ENCODE assay signal across 8 mouse cellular contexts in genomic region chr5:38259455-38260106, GRCm38 (mm10). TPM values are rescaled to one million over a fixed set of nuclear protein-coding genes. Genes with fewer than 3 reads are reported as not detected.
DNase-seq lines count a peak whose midpoint lies in the region; ATAC-seq and TF ChIP-seq lines count a peak whose summit lies in the region.

No protein-coding gene starts in this region.

- H3K9ac ChIP-seq in heart, embryonic 11.5 days (ENCODE audit: low read depth, low read length): peak overlapping the region; percentile 92
- peak overlapping the region; percentile 91 for H3K9ac ChIP-seq in CH12.LX (ENCODE audit: insufficient read depth, low read depth)
- peak overlapping the region; percentile 76 for H3K9ac ChIP-seq in forebrain, embryonic 14.5 days (ENCODE audit: low read length)
- H3K9ac ChIP-seq in liver, embryonic 16.5 days (ENCODE audit: low read depth, low read length): peak overlapping the region; percentile 82

- 0 out of 2 replicates have a peak, but pooled peaks cover 4% of the 10 kb centered on the region for H3K4me1 ChIP-seq in heart, embryonic 11.5 days (ENCODE audit: control insufficient read depth, insufficient read depth, low read length)
- peaks cover 12 to 40% of the 10 kb centered on the region in 2 experiments for H3K4me1 ChIP-seq in CH12.LX (ENCODE audit: control insufficient read depth in 1 of 2, insufficient read depth in 2 of 2)
- H3K4me1 ChIP-seq in forebrain, embryonic 14.5 days (ENCODE audit: control insufficient read depth, insufficient read depth, low read length): peaks cover 7% of the 10 kb centered on the region
- H3K4me1 ChIP-seq in liver, embryonic 16.5 days (ENCODE audit: control insufficient read depth, low read depth, low read length): peaks cover 4% of the 10 kb centered on the region

- TF ChIP-seq RAD21 in CH12.LX (IDR thresholded peaks at IDR 0.05; ENCODE audit: low read depth, low read length): no peak

- H3K4me3 ChIP-seq in heart, embryonic 11.5 days (ENCODE audit: low read depth, low read length): peak overlapping the region; percentile 87
- H3K4me3 ChIP-seq in CH12.LX (replicated peaks in 1 of 3; ENCODE audit: low read depth in 2 of 3, low read length in 2 of 3, poor library complexity in 1 of 3): peak overlapping the region; percentile 73 to 99 (median 75)
- peak overlapping the region; percentile 64 for H3K4me3 ChIP-seq in forebrain, embryonic 14.5 days (ENCODE audit: low read depth, low read length)
- peak overlapping the region; percentile 91 for H3K4me3 ChIP-seq in liver, embryonic 16.5 days (ENCODE audit: low read depth, low read length)

- peak overlapping the region; percentile 79 for H3K4me2 ChIP-seq in heart, embryonic 11.5 days
- H3K4me2 ChIP-seq in CH12.LX (ENCODE audit: insufficient read depth, low read depth, poor library complexity, severe bottlenecking): peak overlapping the region; percentile 69; the same call in 1 of the 2 replicates
- peak overlapping the region; percentile 57 for H3K4me2 ChIP-seq in forebrain, embryonic 14.5 days (ENCODE audit: low read length)
- H3K4me2 ChIP-seq in liver, embryonic 16.5 days (ENCODE audit: low read depth, low read length): peak overlapping the region; percentile 87

- ATAC-seq in heart, embryonic 11.5 days (replicated peaks; ENCODE audit: insufficient number of reproducible peaks, low FRiP score, low TSS enrichment): no peak
- ATAC-seq in forebrain, embryonic 14.5 days: peak; percentile 1; the same call in 1 of the 2 replicates
- no peak for ATAC-seq in liver, embryonic 16.5 days (ENCODE audit: low read depth)

- 39% methylated on average over 9 of the region's 9 CpGs for WGBS in heart, embryonic 11.5 days (ENCODE audit: insufficient replicate concordance)
- WGBS in forebrain, embryonic 14.5 days: 48% methylated on average over 9 of the region's 9 CpGs
- WGBS in liver, embryonic 16.5 days (ENCODE audit: insufficient replicate concordance): 31% methylated on average over 9 of the region's 9 CpGs

- TF ChIP-seq CTCF in CH12.LX (conservative IDR thresholded peaks at IDR 0.05 in 1 of 2, IDR thresholded peaks at IDR 0.05 in 1 of 2; ENCODE audit: low read depth in 2 of 2, low read length in 2 of 2): no peak

- H3K27me3 ChIP-seq in heart, embryonic 11.5 days (ENCODE audit: control insufficient read depth, insufficient read depth, low read length): 0 out of 2 replicates have a peak, but pooled peaks cover 2% of the 10 kb centered on the region
- no peaks in the 10 kb centered on the region for H3K27me3 ChIP-seq in CH12.LX (replicated peaks)
- no peaks in the 10 kb centered on the region for H3K27me3 ChIP-seq in forebrain, embryonic 14.5 days (replicated peaks; ENCODE audit: control insufficient read depth, insufficient read depth, low read length)
- no peaks in the 10 kb centered on the region for H3K27me3 ChIP-seq in liver, embryonic 16.5 days (ENCODE audit: control insufficient read depth, insufficient read depth, low read depth, low read length)

- TF ChIP-seq POLR2A in CH12.LX (IDR thresholded peaks at IDR 0.05; ENCODE audit: low read depth, low read length): no peak

- no peak for TF ChIP-seq EP300 in CH12.LX (IDR thresholded peaks at IDR 0.05; ENCODE audit: low read length)

- peaks cover 9% of the 10 kb centered on the region; the same call in 1 of the 2 replicates for H3K36me3 ChIP-seq in heart, embryonic 11.5 days (ENCODE audit: control insufficient read depth, insufficient read depth, low read length)
- H3K36me3 ChIP-seq in CH12.LX (replicated peaks in 1 of 2; ENCODE audit: control insufficient read depth in 1 of 2, insufficient read depth in 1 of 2, low read length in 1 of 2): peaks cover 22 to 29% of the 10 kb centered on the region in 2 experiments
- H3K36me3 ChIP-seq in forebrain, embryonic 14.5 days (ENCODE audit: control insufficient read depth, insufficient read depth, low read length): peaks cover 27% of the 10 kb centered on the region
- H3K36me3 ChIP-seq in liver, embryonic 16.5 days (ENCODE audit: control insufficient read depth, insufficient read depth): peaks cover 16% of the 10 kb centered on the region

- no peak for DNase-seq in heart, adult 9 months (ENCODE audit: low spot score in 2 of 2)
- no peak for DNase-seq in CH12.LX (ENCODE audit: extremely low read depth)
- DNase-seq in forebrain, embryonic 14.5 days (ENCODE audit: low spot score): no peak
- DNase-seq in embryo, embryonic 10 days (ENCODE audit: low spot score): no peak
- DNase-seq in right cerebral cortex, postnatal 25 days: no peak
- no peak for DNase-seq in left cerebral cortex, adult 8-10 months (ENCODE audit: low spot score in 2 of 2)

- dilution Hi-C loops in CH12.LX (cut with MboI; ENCODE audit: extremely low pct_ligation_motif_present, extremely low pct_unique_long_range_greater_than_20kb, low sequenced_read_pairs): no loop called here

- H3K9me3 ChIP-seq in heart, embryonic 11.5 days (replicated peaks; ENCODE audit: control insufficient read depth, low read length): no peaks in the 10 kb centered on the region
- H3K9me3 ChIP-seq in CH12.LX (replicated peaks; ENCODE audit: low read length): peaks cover 6% of the 10 kb centered on the region
- H3K9me3 ChIP-seq in forebrain, embryonic 14.5 days (replicated peaks; ENCODE audit: control insufficient read depth, low read length): no peaks in the 10 kb centered on the region
- no peaks in the 10 kb centered on the region for H3K9me3 ChIP-seq in liver, embryonic 16.5 days (replicated peaks; ENCODE audit: control insufficient read depth, low read length)

- peak overlapping the region; percentile 91 for H3K27ac ChIP-seq in heart, embryonic 11.5 days (ENCODE audit: low read depth, low read length)
- H3K27ac ChIP-seq in CH12.LX (ENCODE audit: insufficient read depth, low read depth): peak overlapping the region; percentile 13; the same call in 1 of the 2 replicates
- peak overlapping the region; percentile 53; the same call in 1 of the 2 replicates for H3K27ac ChIP-seq in forebrain, embryonic 14.5 days (ENCODE audit: low read depth, low read length)
- peak overlapping the region; percentile 76 for H3K27ac ChIP-seq in liver, embryonic 16.5 days (ENCODE audit: low read length)

- in situ Hi-C loops in CH12.LX (cut with MboI; ENCODE audit: low pct_ligation_motif_present, low pct_unique_long_range_greater_than_20kb, low sequenced_read_pairs): no loop called here

- peaks cover 18% of the 10 kb centered on the region for H3K79me2 ChIP-seq in CH12.LX (replicated peaks; ENCODE audit: control insufficient read depth, extremely low read depth, insufficient read depth, poor library complexity, severe bottlenecking)

TF ChIP-seq in CH12.LX, 34 proteins besides CTCF, POLR2A, EP300 and RAD21 (continues in another document):
- TF ChIP-seq JUND (conservative IDR thresholded peaks at IDR 0.05; ENCODE audit: low read depth, low read length) (no peak), TCF12 (IDR thresholded peaks at IDR 0.05; ENCODE audit: low read depth, low read length) (no peak), ZNF384 (IDR thresholded peaks at IDR 0.05; ENCODE audit: low read depth, low read length) (no peak), MXI1 (IDR thresholded peaks at IDR 0.05; ENCODE audit: low read depth, low read length) (peak; percentile 9; the same call in 1 of the 2 replicates)

RNA-seq across cellular contexts. Expression of gene Tmem128, which starts 0.4 kb away (rescaled TPM):
- 50.7 and 51.3 TPM in 2 replicates for polyA plus RNA-seq in heart, embryonic 11.5 days (2014; fragmentation: Nextera tagmentation; extraction: Ambion mirVana)
- total RNA-seq in CH12.LX (2012; rRNA removed) (64.1 and 65.1 TPM in 2 replicates), CH12.LX (2014; rRNA removed) (109 and 113 TPM in 2 replicates)
- 40.4 and 43.5 TPM in 2 replicates for polyA plus RNA-seq in CH12.LX (2012; ENCODE audit: insufficient read length, low read depth)
- 108 and 109 TPM in 2 replicates for polyA plus RNA-seq in forebrain, embryonic 14.5 days (2014; fragmentation: Nextera tagmentation; extraction: Ambion mirVana)
- polyA plus RNA-seq in liver, embryonic 16.5 days (2015; fragmentation: Nextera tagmentation; extraction: Ambion mirVana): 35.4 and 41.3 TPM in 2 replicates
- total RNA-seq in left cerebral cortex, adult 8-10 months (2022): 10 to 100 TPM; 29.3 to 31.0 (median 29.8) TPM

RNA-seq across cellular contexts. Expression of gene Otop1, which starts 16.2 kb away (rescaled TPM):
- not detected in 2 replicates for polyA plus RNA-seq in heart, embryonic 11.5 days (2014; fragmentation: Nextera tagmentation; extraction: Ambion mirVana)
- not detected in 2 replicates for total RNA-seq in CH12.LX (2012; rRNA removed)
- total RNA-seq in CH12.LX (2014; rRNA removed): not detected in 2 replicates
- not detected in 2 replicates for polyA plus RNA-seq in CH12.LX (2012; ENCODE audit: insufficient read length, low read depth)
- polyA plus RNA-seq in forebrain, embryonic 14.5 days (2014; fragmentation: Nextera tagmentation; extraction: Ambion mirVana): not detected in 2 replicates
- polyA plus RNA-seq in liver, embryonic 16.5 days (2015; fragmentation: Nextera tagmentation; extraction: Ambion mirVana): not detected in 2 replicates
- total RNA-seq in left cerebral cortex, adult 8-10 months (2022): not detected

RNA-seq across cellular contexts. Expression of gene Lyar, which starts 39.3 kb away (rescaled TPM):
- 54.4 and 65.1 TPM in 2 replicates for polyA plus RNA-seq in heart, embryonic 11.5 days (2014; fragmentation: Nextera tagmentation; extraction: Ambion mirVana)
- total RNA-seq in CH12.LX (2012; rRNA removed) (134 and 169 TPM in 2 replicates), CH12.LX (2014; rRNA removed) (182 and 195 TPM in 2 replicates)
- polyA plus RNA-seq in CH12.LX (2012; ENCODE audit: insufficient read length, low read depth): 314 and 382 TPM in 2 replicates
- polyA plus RNA-seq in forebrain, embryonic 14.5 days (2014; fragmentation: Nextera tagmentation; extraction: Ambion mirVana): 42.9 and 48.3 TPM in 2 replicates
- polyA plus RNA-seq in liver, embryonic 16.5 days (2015; fragmentation: Nextera tagmentation; extraction: Ambion mirVana): 35.2 and 39.8 TPM in 2 replicates
- total RNA-seq in left cerebral cortex, adult 8-10 months (2022): 10 to 100 TPM in 3 of 4 experiments, 1 to 10 TPM in 1; 8.1 to 15.0 (median 11.0) TPM

RNA-seq across cellular contexts. Expression of gene Zbtb49, which starts 39.3 kb away (rescaled TPM):
- polyA plus RNA-seq in heart, embryonic 11.5 days (2014; fragmentation: Nextera tagmentation; extraction: Ambion mirVana): 6.7 and 7.3 TPM in 2 replicates
- total RNA-seq in CH12.LX (2012; rRNA removed) (8.2 and 9.1 TPM in 2 replicates), CH12.LX (2014; rRNA removed) (4.9 and 6.1 TPM in 2 replicates)
- polyA plus RNA-seq in CH12.LX (2012; ENCODE audit: insufficient read length, low read depth): 4.7 and 6.0 TPM in 2 replicates
- 15.9 and 19.6 TPM in 2 replicates for polyA plus RNA-seq in forebrain, embryonic 14.5 days (2014; fragmentation: Nextera tagmentation; extraction: Ambion mirVana)
- polyA plus RNA-seq in liver, embryonic 16.5 days (2015; fragmentation: Nextera tagmentation; extraction: Ambion mirVana): 2.6 and 3.0 TPM in 2 replicates
- total RNA-seq in left cerebral cortex, adult 8-10 months (2022): 10 to 100 TPM; 16.7 to 22.0 (median 20.8) TPM

RNA-seq across cellular contexts. Expression of gene Drd5, which starts 59.6 kb away (rescaled TPM):
- polyA plus RNA-seq in heart, embryonic 11.5 days (2014; fragmentation: Nextera tagmentation; extraction: Ambion mirVana): not detected in 2 replicates
- not detected in 2 replicates for total RNA-seq in CH12.LX (2012; rRNA removed)
- not detected in 2 replicates for total RNA-seq in CH12.LX (2014; rRNA removed)
- not detected in 2 replicates for polyA plus RNA-seq in CH12.LX (2012; ENCODE audit: insufficient read length, low read depth)
- polyA plus RNA-seq in forebrain, embryonic 14.5 days (2014; fragmentation: Nextera tagmentation; extraction: Ambion mirVana): 0.14 and 0.17 TPM in 2 replicates
- polyA plus RNA-seq in liver, embryonic 16.5 days (2015; fragmentation: Nextera tagmentation; extraction: Ambion mirVana): not detected in 2 replicates
- 1 to 10 TPM; 2.0 to 2.9 (median 2.6) TPM for total RNA-seq in left cerebral cortex, adult 8-10 months (2022)

Comparison
In these comparisons a context has a peak if more than half of its experiments do, and no peak if none do; other contexts are left out.
1. H3K27ac ChIP-seq: peak in every context shown above with its lines; median percentile 91 in heart, embryonic 11.5 days; 76 in liver, embryonic 16.5 days; 53 in forebrain, embryonic 14.5 days; 13 in CH12.LX.